Mouse (Mus musculus) myocyte (in vitro differentiated cells): Measurements from ENCODE around the gene Gm14137.

Experiments used
- E2F4 ChIP-seq: IDR thresholded peaks from one replicate; pipeline ENCODE4 v1.6.1; 2011; ENCODE audit warnings: mild to moderate bottlenecking, control low read depth, moderate library complexity; ENCODE audit not compliant: insufficient read depth
- MAX ChIP-seq: IDR thresholded peaks from one replicate; pipeline ENCODE4 v1.6.1; 2011; ENCODE audit warnings: low read depth, mild to moderate bottlenecking, control low read depth
- POLR2A ChIP-seq: IDR thresholded peaks from one replicate; pipeline ENCODE4 v1.6.1; 2011; ENCODE audit warnings: low read depth, mild to moderate bottlenecking, control low read depth, moderate library complexity; ENCODE audit not compliant: insufficient read length
- TCF12 ChIP-seq: IDR thresholded peaks from one replicate; pipeline ENCODE4 v1.6.1; 2011; ENCODE audit warnings: mild to moderate bottlenecking, control low read depth; ENCODE audit not compliant: poor library complexity, insufficient read depth, severe bottlenecking

DNA sequence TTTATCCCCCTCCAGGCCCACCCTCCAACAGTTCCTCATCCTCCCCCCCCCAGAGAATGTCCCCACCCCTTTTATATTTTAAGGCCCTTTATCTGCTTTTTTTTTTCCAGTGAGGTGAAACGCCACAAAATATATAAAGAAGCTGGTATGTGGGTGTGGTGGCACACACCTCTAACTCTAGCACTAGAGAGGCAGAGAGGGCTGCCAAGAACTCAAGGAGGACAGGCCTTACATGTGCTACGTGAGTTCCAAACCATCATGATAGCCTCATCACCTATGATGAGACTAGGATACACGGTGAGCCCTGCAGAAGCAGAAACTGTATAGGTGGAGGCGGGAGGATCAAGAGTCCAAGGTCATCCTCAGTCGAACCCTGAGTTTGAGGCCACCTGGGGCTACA, 16.7 kb downstream of the Gm14137 start:
- no peak for TF ChIP-seq POLR2A
- no peak for TF ChIP-seq MAX
- no peak for TF ChIP-seq E2F4
- TF ChIP-seq TCF12: no peak
